Mouse (Mus musculus) cerebellum, adult 11-12 months (tissue): ENCODE measurements at regions not wholly inside any gene's neighbourhood (a gene's known extent, or its start where the extent isn't known, plus 50 kb on each side); places are given as distances from the start of the nearest gene placed in this dataset.

Experiments
- DNase-seq: peaks from one replicate; pipeline ENCODE4 v3.0.0; 2022

DNA sequence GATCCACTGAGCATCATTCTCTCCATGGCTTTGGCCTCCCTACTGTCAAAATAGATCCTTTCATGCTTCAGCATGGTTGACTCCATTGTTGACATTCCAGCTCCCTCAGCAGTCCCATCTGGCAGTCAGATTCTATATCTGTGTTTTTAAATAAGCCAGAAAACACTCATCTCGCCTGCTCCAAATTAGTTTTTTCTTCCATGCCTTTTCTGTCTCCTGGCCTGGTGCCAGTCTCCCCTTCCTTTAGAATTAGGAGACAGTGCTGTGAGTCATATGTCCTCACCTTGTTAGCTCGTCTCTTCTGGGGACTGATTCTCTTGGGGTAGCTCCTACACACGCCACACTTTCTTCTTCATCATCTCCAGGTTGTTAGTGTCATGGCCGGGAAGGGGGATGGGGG, 302.2 kb downstream of the Cd83 start:
- DNase-seq, result no peak

GRCm38 (mm10) chr13:44097141-44097540, 312.6 kb downstream of the Cd83 start:
- no peak for DNase-seq

DNA sequence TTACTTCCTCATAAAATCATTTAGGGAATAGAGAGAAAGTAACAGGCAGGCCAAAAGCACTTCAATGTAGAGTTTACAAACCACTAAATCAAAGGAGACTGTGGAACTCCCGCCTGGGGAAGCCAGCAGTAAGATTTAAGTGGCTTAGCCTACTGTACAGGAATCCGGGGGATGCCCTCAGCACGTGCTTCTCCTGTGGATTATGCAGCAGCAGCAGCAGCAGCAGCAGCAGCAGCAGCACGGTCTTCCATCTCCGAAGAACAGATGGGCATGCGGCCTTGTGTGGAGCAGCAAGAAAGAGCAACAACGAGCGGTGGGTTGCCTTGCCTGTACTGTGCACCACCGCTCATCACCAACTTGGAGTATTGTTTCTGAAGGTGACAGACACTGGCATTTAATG, 314.9 kb downstream of the Cd83 start:
- no peak for DNase-seq

- no peak for DNase-seq
These were observed 315.8 kb downstream of the Cd83 start for GRCm38 (mm10) chr13:44100125-44101067.

GRCm38 (mm10) chr13:44101161-44101560, 316.6 kb downstream of the Cd83 start:
- no peak for DNase-seq

GRCm38 (mm10) chr13:44101806-44102205, 317.2 kb downstream of the Cd83 start:
- no peak for DNase-seq

- DNase-seq, result no peak
These were observed 317.7 kb downstream of the Cd83 start for GRCm38 (mm10) chr13:44102257-44102656.

DNA sequence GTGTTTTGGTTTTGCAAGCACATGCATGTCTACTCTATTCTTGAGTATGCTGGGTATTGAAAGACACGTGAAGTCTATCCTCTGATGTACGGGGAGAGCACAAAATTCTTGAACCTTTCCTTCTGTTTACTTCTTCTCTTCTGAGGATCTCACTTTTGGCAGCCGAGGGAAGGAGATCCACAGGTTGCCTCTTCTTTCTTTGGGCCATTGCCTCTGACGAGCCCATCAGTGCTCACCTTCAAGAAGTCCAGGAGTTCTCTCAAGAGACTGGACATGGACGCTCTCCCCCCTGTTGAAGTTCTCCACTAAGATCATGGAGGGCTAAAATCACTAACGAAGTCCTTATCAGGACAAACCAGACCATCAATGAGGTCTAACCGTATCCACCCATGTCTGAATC, 318.8 kb downstream of the Cd83 start:
- no peak for DNase-seq

DNA sequence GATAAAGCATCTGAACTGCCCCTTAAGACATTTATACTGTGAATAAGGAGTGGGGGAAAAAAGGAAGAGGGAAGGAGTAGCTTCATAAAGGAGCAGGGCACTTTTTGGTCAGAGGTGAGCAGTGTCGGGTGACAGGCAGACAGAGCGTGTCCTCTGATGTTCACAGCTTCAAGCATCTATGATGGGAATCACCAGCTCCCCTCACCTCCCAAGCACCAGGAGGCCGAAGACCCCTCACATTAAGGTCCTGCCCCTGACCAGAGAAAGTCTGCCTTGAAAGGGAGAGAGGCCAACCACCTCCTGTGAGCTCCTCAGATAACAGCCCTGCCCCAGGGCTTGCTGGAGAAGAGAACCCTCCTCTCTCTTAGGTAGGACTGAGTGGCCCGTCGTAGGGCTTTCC, 320.6 kb downstream of the Cd83 start:
- no peak for DNase-seq

DNA sequence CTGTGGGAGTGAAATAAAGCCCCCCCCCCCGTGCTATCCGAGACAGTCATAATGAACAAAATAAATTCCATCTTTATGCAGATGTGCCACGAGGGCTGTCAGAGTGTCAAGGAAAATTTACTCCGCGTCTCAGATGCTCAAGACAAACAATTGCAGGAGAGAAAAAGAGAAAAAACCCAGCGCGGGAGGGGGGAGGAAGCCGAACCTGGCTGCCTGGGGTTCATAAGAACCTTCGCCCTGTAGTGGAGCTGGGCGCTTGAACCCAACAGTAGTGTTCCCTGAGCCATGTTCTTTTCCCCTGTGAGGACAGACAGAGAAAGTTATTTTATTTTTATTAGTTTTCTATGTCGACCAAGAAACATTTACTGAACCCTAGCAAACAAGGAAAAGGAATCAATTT, 324.1 kb downstream of the Cd83 start:
- DNase-seq, result no peak

DNA sequence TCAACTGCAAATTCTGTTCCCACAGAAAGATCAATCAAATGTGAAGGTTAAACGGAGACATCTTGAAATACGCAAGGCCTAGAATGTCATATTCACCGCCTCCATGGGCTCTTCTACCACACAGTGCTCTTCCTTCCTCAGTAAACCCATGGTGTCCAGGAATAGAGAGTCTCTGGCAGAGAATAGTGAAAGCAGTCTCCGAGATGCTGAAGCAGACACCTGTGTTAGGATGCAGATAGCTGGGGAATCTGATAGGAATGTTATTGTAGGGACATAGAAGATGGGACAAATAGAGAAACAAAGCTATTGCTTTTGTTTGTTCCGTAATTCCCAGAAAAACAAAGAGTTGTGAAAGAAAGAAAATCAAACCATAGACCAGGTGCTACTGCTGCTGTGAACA, 328.5 kb downstream of the Cd83 start:
- DNase-seq, result no peak

DNA sequence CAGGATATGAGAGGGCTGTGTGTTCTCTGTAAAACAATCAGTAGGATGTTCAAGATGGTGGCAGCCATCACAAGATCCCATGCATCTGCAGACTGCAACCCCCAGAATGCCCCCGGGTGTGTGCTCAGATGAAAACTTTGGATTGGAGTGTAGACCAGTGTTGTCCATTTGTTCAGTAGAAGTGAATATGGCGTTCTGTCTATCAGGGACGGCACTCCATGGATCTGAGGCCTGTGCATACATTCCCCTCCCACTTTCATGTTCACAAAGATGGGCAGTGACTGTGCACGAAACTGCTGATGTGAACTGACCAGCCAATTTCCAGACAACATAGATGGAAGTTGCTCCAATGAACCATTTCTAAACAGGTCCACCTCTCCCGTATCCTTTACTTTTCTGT, 330.3 kb downstream of the Cd83 start:
- DNase-seq, result no peak

DNA sequence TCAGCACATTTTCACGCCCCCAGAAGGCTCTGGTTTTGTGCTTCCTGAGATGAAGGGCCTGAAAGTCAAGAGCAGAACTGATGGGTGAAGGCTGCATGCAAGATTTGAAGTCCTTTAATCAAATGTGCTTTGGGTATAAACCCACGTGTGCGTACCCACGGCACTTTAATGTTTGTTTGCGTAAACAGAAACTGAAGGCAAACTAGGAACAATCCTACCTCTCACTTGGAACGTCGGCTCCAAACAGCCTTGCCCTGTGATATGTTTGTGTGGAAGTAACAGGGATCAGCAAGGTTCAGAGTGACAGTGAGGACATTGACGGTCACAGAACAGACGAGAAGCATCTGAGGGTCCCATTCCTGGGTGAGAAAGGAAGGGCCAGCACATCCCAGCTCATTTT, 333.3 kb downstream of the Cd83 start:
- no peak for DNase-seq

DNA sequence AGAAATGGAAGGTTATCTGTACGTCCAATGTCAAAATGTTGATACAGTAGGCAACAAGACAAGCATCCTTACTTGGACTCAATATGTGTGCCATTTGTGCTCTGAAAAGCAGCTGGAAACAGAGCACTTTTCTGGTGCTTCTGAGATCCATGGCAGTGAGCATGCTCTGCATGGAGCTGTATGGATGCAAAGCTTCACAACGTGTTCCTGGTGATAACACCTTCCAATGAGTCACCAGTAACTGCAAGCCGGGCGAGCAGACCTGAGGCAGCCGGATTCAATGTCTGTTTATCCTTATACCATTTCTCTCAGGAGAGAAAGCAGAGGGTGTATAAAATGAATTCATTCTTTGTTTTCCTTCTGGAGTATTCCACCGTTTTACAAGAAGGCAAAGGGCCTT, 334.3 kb downstream of the Cd83 start:
- no peak for DNase-seq

DNA sequence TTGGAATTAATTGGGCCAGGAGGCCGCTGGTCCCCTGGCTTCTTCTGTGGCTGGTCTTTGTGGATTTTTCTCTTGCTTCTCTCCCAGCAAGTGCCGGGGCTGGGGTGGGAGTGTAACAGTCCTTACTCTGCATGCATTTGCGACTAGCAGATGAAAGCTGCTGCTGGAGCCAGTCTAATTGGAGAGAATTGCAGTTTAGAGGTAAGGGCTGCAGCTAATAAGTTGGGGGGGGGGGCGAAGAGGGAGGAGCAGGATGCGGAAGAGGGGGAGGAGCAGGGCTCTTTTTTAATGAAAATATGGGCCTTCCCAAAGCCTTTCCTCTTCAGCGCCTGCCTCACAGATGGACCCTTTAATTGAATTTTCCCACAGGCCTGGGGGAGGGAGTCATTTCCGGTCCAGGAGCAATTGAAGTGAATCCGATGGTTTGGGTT, 336.7 kb downstream of the Cd83 start:
- no peak for DNase-seq

DNA sequence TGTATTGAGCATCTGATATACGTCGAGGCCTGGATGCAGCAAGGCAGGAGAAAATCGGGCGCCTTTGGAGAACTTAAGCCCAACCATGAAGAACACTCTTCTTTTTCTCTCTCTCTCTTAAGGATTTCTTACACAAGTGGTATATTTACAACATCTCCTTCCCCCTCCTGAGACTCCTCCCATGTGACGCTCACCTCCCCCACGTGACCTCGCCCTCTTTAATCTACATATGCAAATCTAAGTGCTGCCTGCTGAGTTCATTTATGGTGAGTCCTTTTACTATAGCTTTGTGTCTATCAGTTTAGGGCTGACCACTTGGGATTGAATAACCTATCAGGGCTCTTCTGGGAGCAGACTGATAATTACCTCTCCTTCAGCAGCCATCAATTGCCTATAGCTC, 337.4 kb downstream of the Cd83 start:
- DNase-seq, result no peak

DNA sequence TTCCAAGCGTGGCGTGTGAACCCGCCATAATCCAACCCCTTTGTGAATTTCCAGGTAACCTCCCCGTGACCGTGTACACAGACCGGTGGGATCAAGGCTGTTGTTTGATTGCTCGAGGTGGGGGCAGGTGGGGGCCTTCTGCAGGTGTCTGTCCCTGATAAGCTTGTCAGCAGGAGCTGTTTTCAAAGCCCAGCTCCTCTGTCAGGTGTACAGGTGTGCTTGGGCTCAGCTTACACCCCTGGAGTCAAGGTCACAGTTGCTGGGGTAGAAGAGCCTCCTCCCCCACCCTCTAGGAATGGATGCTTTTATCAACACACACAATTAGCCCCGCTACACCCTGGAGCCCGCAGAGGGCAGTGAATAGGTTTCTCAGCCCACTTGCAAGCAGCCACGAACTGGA, 341.6 kb downstream of the Cd83 start:
- DNase-seq, result no peak

GRCm38 (mm10) chr13:44128506-44129274, 344.1 kb downstream of the Cd83 start:
- DNase-seq, result no peak

- no peak for DNase-seq
These were observed 347.3 kb downstream of the Cd83 start for GRCm38 (mm10) chr13:44131916-44132315.

GRCm38 (mm10) chr13:44132510-44132909, 347.9 kb downstream of the Cd83 start:
- DNase-seq, result no peak

- no peak for DNase-seq
These were observed 348.9 kb downstream of the Cd83 start for GRCm38 (mm10) chr13:44133436-44133835.

- DNase-seq, result no peak
These were observed 356.6 kb downstream of the Cd83 start for GRCm38 (mm10) chr13:44141181-44141580.

GRCm38 (mm10) chr13:44145441-44145840, 360.9 kb downstream of the Cd83 start:
- DNase-seq, result no peak

DNA sequence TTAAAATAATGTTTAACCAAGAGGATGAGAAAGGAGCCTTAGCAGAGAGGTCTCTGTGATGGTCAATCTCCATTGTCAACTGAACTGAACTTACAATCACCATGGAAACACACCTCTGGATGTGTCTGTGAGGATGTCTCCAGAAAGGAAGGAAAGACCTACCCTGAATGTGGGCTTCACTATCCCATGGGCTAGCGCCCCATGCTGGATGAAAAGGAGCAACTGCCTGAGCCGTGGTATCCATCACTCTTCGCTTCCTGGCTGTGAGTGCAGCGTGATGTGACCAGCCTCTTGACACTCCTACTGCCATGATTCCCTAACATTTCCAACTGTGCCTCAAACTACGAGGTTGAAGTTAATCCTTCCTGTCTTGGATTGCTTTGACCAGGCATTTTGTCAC, 363.3 kb downstream of the Cd83 start:
- no peak for DNase-seq
